In the genomic region with DNA sequence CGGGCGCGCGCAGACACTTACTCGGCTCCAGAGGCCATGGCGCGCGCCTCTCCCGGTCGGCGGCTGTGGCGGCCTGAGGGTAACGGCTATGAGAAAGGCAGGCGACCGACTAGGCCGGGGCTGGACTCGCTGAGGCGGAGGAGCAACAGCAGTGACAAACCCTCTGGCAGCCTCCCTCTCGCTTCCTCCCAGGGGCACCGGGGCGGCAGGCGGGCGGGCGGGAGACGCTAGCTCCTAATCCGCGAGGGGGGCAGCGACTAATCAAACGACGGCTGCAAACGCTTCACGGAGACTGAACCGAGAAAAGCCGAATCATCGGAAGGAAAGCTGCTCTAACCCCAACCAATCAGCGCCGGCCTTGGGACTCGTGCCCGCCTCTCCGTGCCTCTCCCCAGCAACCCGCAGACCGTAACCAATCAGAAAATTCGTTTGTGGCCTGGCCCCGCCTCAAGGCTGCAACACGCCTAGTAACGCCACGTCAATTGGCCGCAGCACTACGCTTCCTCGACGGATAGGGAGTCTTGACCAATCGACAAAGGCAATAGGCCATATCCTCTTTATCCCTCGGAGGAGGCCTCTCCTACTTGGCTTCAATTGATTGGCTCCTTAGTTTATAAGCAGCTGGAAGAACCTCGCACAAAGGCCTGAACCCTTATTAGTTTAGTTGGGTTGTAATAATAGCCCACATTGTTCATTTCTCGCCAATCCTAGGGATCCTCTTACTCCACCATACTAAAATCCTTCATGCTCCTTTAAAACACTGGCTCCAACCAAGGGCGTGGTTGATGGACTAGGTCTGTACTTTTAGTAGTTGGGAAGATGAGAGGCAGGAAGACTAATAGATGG, we compare ENCODE assay signal across 8 mouse cellular contexts. TPM values are rescaled to one million over a fixed set of nuclear protein-coding genes. Genes with fewer than 3 reads are reported as not detected.
DNase-seq lines count a peak whose midpoint lies in the region; ATAC-seq lines count a peak whose summit lies in the region.
"Not testable (repeated sequence)": the region's sequence is repeated elsewhere in the genome, so short reads cannot be mapped to it uniquely, and the experiment has no call there.

Gene Vcp, minus strand, starts transcription at position 367 of the 846 bp plus-strand sequence.

- H3K36me3 ChIP-seq in hindbrain, embryonic 11.5 days (ENCODE audit: control insufficient read depth, insufficient read depth, low read length): not testable (repeated sequence)

- peak within 1 kb of the TSS; percentile 75 for H3K4me2 ChIP-seq in hindbrain, embryonic 11.5 days (replicated peaks; ENCODE audit: low read depth, low read length)

- peak; percentile 98 for ATAC-seq in hindbrain, embryonic 11.5 days (ENCODE audit: low FRiP score)

- H3K27ac ChIP-seq in hindbrain, embryonic 11.5 days (ENCODE audit: low read depth, low read length): peak within 1 kb of the TSS; percentile 97

- WGBS in hindbrain, embryonic 11.5 days: 2% methylated on average over 44 of the region's 56 CpGs

- not testable (repeated sequence) for H3K27me3 ChIP-seq in hindbrain, embryonic 11.5 days (ENCODE audit: control insufficient read depth, insufficient read depth, low read length)

- not testable (repeated sequence) for H3K4me1 ChIP-seq in hindbrain, embryonic 11.5 days (replicated peaks; ENCODE audit: control insufficient read depth, insufficient read depth, low read length)

- H3K9me3 ChIP-seq in hindbrain, embryonic 11.5 days (ENCODE audit: control insufficient read depth, low read length): not testable (repeated sequence)

- H3K4me3 ChIP-seq in hindbrain, embryonic 11.5 days (ENCODE audit: low read depth, low read length): peak within 1 kb of the TSS; percentile 71

- peak within 1 kb of the TSS; percentile 86 for H3K9ac ChIP-seq in hindbrain, embryonic 11.5 days (ENCODE audit: low read depth, low read length)

- DNase-seq in Muller cell, postnatal 12 days (ENCODE audit: inconsistent ontology term): peak; percentile 99
- peak; percentile 99 for DNase-seq in cerebellum, adult 9-11 months
- DNase-seq in frontal cortex, adult 2 months (ENCODE audit: extremely low spot score in 1 of 2, low spot score in 1 of 2): peak; percentile 99
- peak; percentile 98 for DNase-seq in hindbrain, embryonic 11.5 days (ENCODE audit: low spot score)
- peak; percentile 99 to 100 for DNase-seq in layer of hippocampus, postnatal 10 days (ENCODE audit: low spot score in 2 of 2)
- peak; percentile 99 for DNase-seq in lung, postnatal 10 days
- peak; percentile 98 for DNase-seq in ovary, postnatal 36 days (ENCODE audit: low spot score)
- peak; percentile 99 for DNase-seq in thymus, postnatal 25 days

RNA-seq across cellular contexts. Expression of gene Vcp, which starts in this region (rescaled TPM):
- polyA plus RNA-seq in frontal cortex, adult 2 months (2012; rRNA removed): 170 and 193 TPM in 2 replicates
- 613 and 675 TPM in 2 replicates for polyA plus RNA-seq in hindbrain, embryonic 11.5 days (2014; fragmentation: Nextera tagmentation; extraction: Ambion mirVana)
- total RNA-seq in layer of hippocampus, postnatal 10 days (2021): 100 to 1,000 TPM; 249 to 263 TPM

Comparison
In these comparisons a context has a peak if more than half of its experiments do, and no peak if none do; other contexts are left out.
1. Peak in every context shown above with its lines: DNase-seq, ATAC-seq, H3K4me3 ChIP-seq and H3K27ac ChIP-seq.